Mouse (Mus musculus): ENCODE results near the gene Slc28a1. TPM values are rescaled to one million over a fixed set of nuclear protein-coding genes. Genes with fewer than 3 reads are reported as not detected.

The Slc28a1 gene
- polyA plus RNA-seq, 1 experiment from 2014 or later = 0.09 TPM

DNA sequence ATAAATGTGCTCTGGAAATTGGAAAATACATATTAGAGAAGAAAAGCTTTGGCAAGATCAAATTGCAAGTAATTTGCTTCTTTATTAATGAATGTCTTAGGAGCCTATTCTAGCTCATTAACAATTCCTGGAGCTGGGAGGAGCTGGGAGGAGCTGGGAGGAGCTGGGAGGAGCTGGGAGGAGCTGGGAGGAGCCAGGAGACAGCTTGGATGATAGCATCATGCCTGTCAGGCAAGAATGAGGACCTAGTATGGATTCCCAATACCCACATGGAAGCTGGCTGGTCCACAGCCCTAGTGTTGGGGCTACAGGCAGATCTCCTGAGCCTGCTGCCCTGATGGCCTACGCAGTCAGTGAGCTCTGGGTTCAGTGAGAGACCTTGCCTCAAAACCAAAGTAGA lies 101.4 kb downstream of the Slc28a1 start:
- no peak overlapping the region for H3K4me3 ChIP-seq (ENCODE audit: low read length)
- H3K36me3 ChIP-seq (ENCODE audit: control insufficient read depth, insufficient read depth) = no peaks in the 10 kb centered on the region
- peaks cover 7% of the 10 kb centered on the region; the same call in 1 of the 2 replicates for H3K4me1 ChIP-seq (ENCODE audit: control insufficient read depth, insufficient read depth, low read length)
- H3K27me3 ChIP-seq (ENCODE audit: control insufficient read depth, insufficient read depth, low read length) = 0 out of 2 replicates have a peak, but pooled peaks cover 2% of the 10 kb centered on the region
- no peak overlapping the region for H3K9ac ChIP-seq (ENCODE audit: low read length)
- H3K9me3 ChIP-seq (replicated peaks; ENCODE audit: control insufficient read depth, low read length) = no peaks in the 10 kb centered on the region
- ATAC-seq (replicated peaks; ENCODE audit: extremely low read depth, insufficient read depth, low FRiP score) = no peak
- 92% methylated on average over 1 of the region's 1 CpGs for WGBS
- no peak overlapping the region for H3K4me2 ChIP-seq (ENCODE audit: low read depth, low read length)
- no peak overlapping the region for H3K27ac ChIP-seq (ENCODE audit: low read length)

DNA sequence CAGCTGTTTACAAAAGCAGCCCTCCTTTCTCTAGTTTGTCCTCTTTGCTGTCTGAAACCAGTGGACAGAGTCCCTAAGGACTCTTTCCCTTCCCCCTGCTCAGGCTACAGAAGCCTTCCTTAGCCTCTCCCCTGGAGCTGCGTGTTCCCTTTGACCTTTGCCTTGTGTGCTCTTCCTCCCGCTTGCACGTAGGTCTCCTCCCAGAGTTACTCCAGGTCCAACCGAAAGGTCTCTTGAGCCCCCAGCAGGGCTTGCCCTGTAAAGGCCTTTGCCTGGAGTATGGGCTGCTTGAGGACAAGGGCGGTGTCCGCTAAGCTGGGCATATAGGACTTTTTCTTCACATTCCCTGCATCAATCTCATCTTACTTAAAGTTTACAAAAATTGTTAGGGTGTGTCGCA lies 104.7 kb downstream of the Slc28a1 start:
- H3K27me3 ChIP-seq (ENCODE audit: control insufficient read depth, insufficient read depth, low read length) = no peaks in the 10 kb centered on the region
- H3K4me1 ChIP-seq (ENCODE audit: control insufficient read depth, insufficient read depth, low read length) = no peaks in the 10 kb centered on the region
- no peaks in the 10 kb centered on the region for H3K36me3 ChIP-seq (ENCODE audit: control insufficient read depth, insufficient read depth)
- 69% methylated on average over 7 of the region's 7 CpGs for WGBS
- H3K27ac ChIP-seq (ENCODE audit: low read length) = no peak overlapping the region
- no peak for ATAC-seq (replicated peaks; ENCODE audit: extremely low read depth, insufficient read depth, low FRiP score)
- H3K4me3 ChIP-seq (ENCODE audit: low read length) = no peak overlapping the region
- H3K9me3 ChIP-seq (replicated peaks; ENCODE audit: control insufficient read depth, low read length) = no peaks in the 10 kb centered on the region
- no peak overlapping the region for H3K9ac ChIP-seq (ENCODE audit: low read length)
- no peak overlapping the region for H3K4me2 ChIP-seq (ENCODE audit: low read depth, low read length)

Other genes starting within 250 kb of the Slc28a1 start
- 19.7 and 21.5 TPM in 2 replicates for gene Wdr73, start 213.5 kb upstream of the Slc28a1 start, polyA plus RNA-seq (2015; fragmentation: Nextera tagmentation; extraction: Ambion mirVana)
- 4.9 and 5.8 TPM in 2 replicates for gene Nmb, start 209.7 kb upstream of the Slc28a1 start, polyA plus RNA-seq (2015; fragmentation: Nextera tagmentation; extraction: Ambion mirVana)
- 142 and 151 TPM in 2 replicates for gene Sec11a, start 167.0 kb upstream of the Slc28a1 start, polyA plus RNA-seq (2015; fragmentation: Nextera tagmentation; extraction: Ambion mirVana)
- gene Zfp592, start 121.1 kb upstream of the Slc28a1 start, polyA plus RNA-seq (2015; fragmentation: Nextera tagmentation; extraction: Ambion mirVana) = 8.9 and 10.1 TPM in 2 replicates
- gene Alpk3, start 57.2 kb upstream of the Slc28a1 start, polyA plus RNA-seq (2015; fragmentation: Nextera tagmentation; extraction: Ambion mirVana) = 18.2 and 22.7 TPM in 2 replicates
- 2.5 and 4.0 TPM in 2 replicates for gene Pde8a, start 98.8 kb downstream of the Slc28a1 start, polyA plus RNA-seq (2015; fragmentation: Nextera tagmentation; extraction: Ambion mirVana)
- 728 and 790 TPM in 2 replicates for gene Rps17, start 230.5 kb downstream of the Slc28a1 start, polyA plus RNA-seq (2015; fragmentation: Nextera tagmentation; extraction: Ambion mirVana)